Mouse (Mus musculus) hindbrain, embryonic 13.5 days (tissue): ENCODE measurements at regions not wholly inside any gene's neighbourhood (a gene's known extent, or its start where the extent isn't known, plus 50 kb on each side); places are given as distances from the start of the nearest gene placed in this dataset.
A peak's percentile ranks its signal among the peaks of the same experiment; 100 is the strongest.

Experiments
- ATAC-seq: fragments of 200-750 bp; cut with Nextera tagmentation; 2 replicates; pipeline ENCODE4 v1.8.0; 2017; ENCODE audit warnings: moderate TSS enrichment; ENCODE audit not compliant: low FRiP score
- H3K27ac ChIP-seq: fragments of 300-500 bp; sonication (generic); 2 replicates; pipeline ENCODE4 v1.5.1; 2015; ENCODE audit warnings: inconsistent platforms, mild to moderate bottlenecking, moderate library complexity
- H3K27me3 ChIP-seq: fragments of 300-500 bp; sonication (generic); 2 replicates; pipeline ENCODE4 v1.6.1; 2015; ENCODE audit warnings: mild to moderate bottlenecking, inconsistent platforms
- H3K36me3 ChIP-seq: fragments of 300-500 bp; sonication (generic); 2 replicates; pipeline ENCODE4 v1.6.1; 2015; ENCODE audit warnings: mild to moderate bottlenecking, inconsistent platforms
- H3K4me1 ChIP-seq: fragments of 300-500 bp; sonication (generic); replicated peaks from 2 replicates; pipeline ENCODE4 v1.6.1; 2015; ENCODE audit warnings: inconsistent platforms
- H3K4me2 ChIP-seq: fragments of 300-500 bp; sonication (generic); 2 replicates; pipeline ENCODE4 v1.6.1; 2015; ENCODE audit warnings: inconsistent platforms, mild to moderate bottlenecking, moderate library complexity
- H3K4me3 ChIP-seq: fragments of 300-500 bp; sonication (generic); 2 replicates; pipeline ENCODE4 v1.5.1; 2015; ENCODE audit warnings: mild to moderate bottlenecking, inconsistent platforms
- H3K9ac ChIP-seq: fragments of 300-500 bp; sonication (generic); 2 replicates; pipeline ENCODE4 v1.6.1; 2015; ENCODE audit warnings: mild to moderate bottlenecking, inconsistent platforms
- H3K9me3 ChIP-seq: fragments of 300-500 bp; sonication (generic); 2 replicates; pipeline ENCODE4 v1.6.1; 2016; ENCODE audit warnings: inconsistent platforms
- WGBS: fragments of 180-500 bp; shearing (Covaris S2); methylation state at CpG from one replicate; pipeline ENCODE4 v1.1.7; 2015; 5-methylcytosine and 5-hydroxymethylcytosine counted together

DNA sequence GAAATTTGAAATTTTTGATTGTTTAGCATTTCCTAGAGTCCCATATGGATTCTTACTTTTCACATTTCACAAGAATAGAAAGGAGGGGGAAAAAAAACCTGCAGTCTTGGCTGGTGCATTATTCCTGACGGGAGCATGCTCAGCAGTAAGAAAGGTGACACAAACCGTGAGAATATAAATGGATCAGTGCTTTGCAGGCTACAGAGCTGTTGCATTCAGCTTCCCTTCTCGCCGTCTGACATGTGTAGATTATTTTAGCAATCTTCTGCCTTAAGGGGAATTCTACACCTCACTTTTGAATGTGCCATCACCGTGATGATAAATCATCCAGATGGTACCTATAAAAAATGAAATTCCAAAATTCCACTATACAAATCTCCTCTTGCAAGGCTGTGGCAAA, 55.3 kb downstream of the Crygf start:
- 79% methylated on average over 5 of the region's 5 CpGs for WGBS
- Histone ChIP-seq H3K4me1 (no peaks in the 10 kb centered on the region), H3K27me3 (no peaks in the 10 kb centered on the region), H3K4me3 (no peak overlapping the region), H3K27ac (no peak overlapping the region), H3K36me3 (no peaks in the 10 kb centered on the region), H3K9me3 (no peaks in the 10 kb centered on the region), H3K9ac (no peak overlapping the region), H3K4me2 (no peak overlapping the region)
- no peak for ATAC-seq

DNA sequence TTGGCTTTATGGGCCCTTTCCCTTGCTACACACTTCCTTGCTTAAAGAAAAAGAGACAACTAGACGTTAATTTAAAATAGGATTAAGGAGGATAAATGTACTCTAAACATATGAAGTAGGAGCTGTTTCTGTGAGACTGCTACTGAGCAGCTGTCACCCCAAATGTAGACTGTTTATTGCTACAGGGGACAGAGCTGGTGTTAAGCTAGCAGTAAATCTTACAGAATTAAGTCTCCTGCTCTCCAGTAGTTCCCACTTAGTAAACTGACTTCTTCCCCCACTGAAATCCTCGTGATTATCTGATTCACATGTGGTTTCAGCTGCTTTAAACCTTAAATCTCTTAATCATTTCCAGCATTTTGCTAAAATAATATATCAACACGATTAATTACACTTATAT, 74.1 kb downstream of the Crygf start:
- H3K27ac ChIP-seq = no peak overlapping the region
- no peak overlapping the region for H3K4me3 ChIP-seq
- no peak overlapping the region for H3K9ac ChIP-seq
- H3K9me3 ChIP-seq = no peaks in the 10 kb centered on the region
- 83% methylated on average over 3 of the region's 3 CpGs for WGBS
- ATAC-seq = no peak
- no peaks in the 10 kb centered on the region for H3K36me3 ChIP-seq
- peaks cover 11% of the 10 kb centered on the region for H3K4me1 ChIP-seq
- no peak overlapping the region for H3K4me2 ChIP-seq
- no peaks in the 10 kb centered on the region for H3K27me3 ChIP-seq

GRCm38 (mm10) chr1:66003897-66004660, 77.8 kb downstream of the Crygf start:
- Histone ChIP-seq H3K27ac (peak overlapping the region; percentile 48; the same call in 1 of the 2 replicates), H3K4me3 (peak overlapping the region; percentile 8; the same call in 1 of the 2 replicates), H3K27me3 (no peaks in the 10 kb centered on the region), H3K9me3 (no peaks in the 10 kb centered on the region), H3K4me2 (peak overlapping the region; percentile 42), H3K9ac (0 out of 2 replicates have a peak overlapping the region, but pooled peaks have one; percentile 3), H3K4me1 (peaks cover 11% of the 10 kb centered on the region), H3K36me3 (no peaks in the 10 kb centered on the region)
- ATAC-seq = peak; percentile 77
- 34% methylated on average over 17 of the region's 17 CpGs for WGBS
